Mouse (Mus musculus) spleen, adult 2 months (tissue): Measurements from ENCODE around the gene Zbtb49.

ENCODE experiments used
- CTCF ChIP-seq: fragments of 200-500 bp; IDR thresholded peaks from 2 replicates; pipeline ENCODE4 v1.5.1; 2011; ENCODE audit warnings: mild to moderate bottlenecking, inconsistent platforms; ENCODE audit not compliant: insufficient read depth, insufficient read length, insufficient replicate concordance; ENCODE audit errors: extremely low read depth
- POLR2A ChIP-seq: fragments of 200-500 bp; IDR thresholded peaks from 2 replicates; pipeline ENCODE4 v1.6.1; 2011; ENCODE audit warnings: low read depth, low read length, inconsistent platforms

DNA sequence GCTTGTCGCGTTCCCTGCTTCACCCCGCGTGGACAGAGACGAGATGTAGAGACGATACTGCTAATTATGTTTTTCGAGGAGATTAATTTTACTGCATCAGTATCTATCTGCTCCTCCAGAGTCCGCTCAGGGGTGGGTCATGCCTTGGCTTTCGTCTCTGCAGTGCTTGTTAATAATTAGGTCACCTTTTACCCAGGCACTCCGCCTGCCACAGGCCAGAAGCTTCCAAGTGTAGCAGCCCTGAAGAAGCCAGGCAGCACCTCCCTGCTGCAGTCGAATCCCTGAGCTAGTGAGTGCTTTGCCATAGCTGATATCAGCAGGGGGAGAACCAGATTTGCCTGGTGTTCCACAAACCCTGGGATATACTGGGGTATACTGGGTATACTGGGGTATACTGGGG, 51.8 kb downstream of the Zbtb49 start:
- no peak for TF ChIP-seq POLR2A
- TF ChIP-seq CTCF = no peak
